Mouse (Mus musculus): ENCODE measurements around the gene Gm20422. TPM values are rescaled to one million over a fixed set of nuclear protein-coding genes. Genes with fewer than 3 reads are reported as not detected.

Gm20422 gene
- not detected for polyA plus RNA-seq (2014; fragmentation: Illumina TruSeq; extraction: RNeasy Lipid Tissue Mini Kit (QIAGEN cat#74804); ENCODE audit: insufficient read depth, low read depth, low replicate concordance)

GRCm38 (mm10) chr8:69774503-69775148 lies at the start of gene Gm20422:
Gene Gm20422 (minus strand): TSS chr8:69774886.

GRCm38 (mm10) chr8:69822386-69823191 lies 47.9 kb upstream of the Gm20422 start, which contains the start of gene Lpar2:
Gene Lpar2 (plus strand): TSS chr8:69822429.

GRCm38 (mm10) chr8:69808094-69808863 lies 33.6 kb upstream of the Gm20422 start, which contains the start of gene Gmip:
Gene Gmip (plus strand): TSS chr8:69808679.

GRCm38 (mm10) chr8:69790773-69791367 lies 16.2 kb upstream of the Gm20422 start, which contains the start of the genes Atp13a1 and Zfp866:
Gene Atp13a1 (plus strand): TSS chr8:69791163.
Gene Zfp866 (minus strand): TSS chr8:69791178.

GRCm38 (mm10) chr8:69749544-69750454 lies 24.9 kb downstream of the Gm20422 start, which contains the start of gene Zfp963:
Gene Zfp963 (minus strand): TSS chr8:69749970.

GRCm38 (mm10) chr8:69710624-69711023 lies 64.1 kb downstream of the Gm20422 start, which contains the start of gene Zfp869:
Gene Zfp869 (minus strand): TSS chr8:69710724.

Other genes with a start within 250 kb of the Gm20422 start
- gene Zfp868, start 149.3 kb downstream of the Gm20422 start, polyA plus RNA-seq (2014; fragmentation: Illumina TruSeq; extraction: RNeasy Lipid Tissue Mini Kit (QIAGEN cat#74804); ENCODE audit: insufficient read depth, low read depth, low replicate concordance) = 8.6 TPM
- 1.1 TPM for gene Zfp964, start 120.4 kb downstream of the Gm20422 start, polyA plus RNA-seq (2014; fragmentation: Illumina TruSeq; extraction: RNeasy Lipid Tissue Mini Kit (QIAGEN cat#74804); ENCODE audit: insufficient read depth, low read depth, low replicate concordance)
- 14.2 TPM for gene Zfp869, start 64.2 kb downstream of the Gm20422 start, polyA plus RNA-seq (2014; fragmentation: Illumina TruSeq; extraction: RNeasy Lipid Tissue Mini Kit (QIAGEN cat#74804); ENCODE audit: insufficient read depth, low read depth, low replicate concordance)
- 4.0 TPM for gene Zfp963, start 24.9 kb downstream of the Gm20422 start, polyA plus RNA-seq (2014; fragmentation: Illumina TruSeq; extraction: RNeasy Lipid Tissue Mini Kit (QIAGEN cat#74804); ENCODE audit: insufficient read depth, low read depth, low replicate concordance)
- 13.8 TPM for gene Atp13a1, start 16.3 kb upstream of the Gm20422 start, polyA plus RNA-seq (2014; fragmentation: Illumina TruSeq; extraction: RNeasy Lipid Tissue Mini Kit (QIAGEN cat#74804); ENCODE audit: insufficient read depth, low read depth, low replicate concordance)
- 11.1 TPM for gene Zfp866, start 16.3 kb upstream of the Gm20422 start, polyA plus RNA-seq (2014; fragmentation: Illumina TruSeq; extraction: RNeasy Lipid Tissue Mini Kit (QIAGEN cat#74804); ENCODE audit: insufficient read depth, low read depth, low replicate concordance)
- gene Gmip, start 33.8 kb upstream of the Gm20422 start, polyA plus RNA-seq (2014; fragmentation: Illumina TruSeq; extraction: RNeasy Lipid Tissue Mini Kit (QIAGEN cat#74804); ENCODE audit: insufficient read depth, low read depth, low replicate concordance) = 12.9 TPM
- gene Lpar2, start 47.5 kb upstream of the Gm20422 start, polyA plus RNA-seq (2014; fragmentation: Illumina TruSeq; extraction: RNeasy Lipid Tissue Mini Kit (QIAGEN cat#74804); ENCODE audit: insufficient read depth, low read depth, low replicate concordance) = 1.1 TPM
- 2.6 TPM for gene Pbx4, start 57.6 kb upstream of the Gm20422 start, polyA plus RNA-seq (2014; fragmentation: Illumina TruSeq; extraction: RNeasy Lipid Tissue Mini Kit (QIAGEN cat#74804); ENCODE audit: insufficient read depth, low read depth, low replicate concordance)
- 0.38 TPM for gene Cilp2, start 112.8 kb upstream of the Gm20422 start, polyA plus RNA-seq (2014; fragmentation: Illumina TruSeq; extraction: RNeasy Lipid Tissue Mini Kit (QIAGEN cat#74804); ENCODE audit: insufficient read depth, low read depth, low replicate concordance)
- gene Tssk6, start 127.3 kb upstream of the Gm20422 start, polyA plus RNA-seq (2014; fragmentation: Illumina TruSeq; extraction: RNeasy Lipid Tissue Mini Kit (QIAGEN cat#74804); ENCODE audit: insufficient read depth, low read depth, low replicate concordance) = 0.35 TPM
- 137 TPM for gene Ndufa13, start 127.7 kb upstream of the Gm20422 start, polyA plus RNA-seq (2014; fragmentation: Illumina TruSeq; extraction: RNeasy Lipid Tissue Mini Kit (QIAGEN cat#74804); ENCODE audit: insufficient read depth, low read depth, low replicate concordance)
- 2.1 TPM for gene Yjefn3, start 127.8 kb upstream of the Gm20422 start, polyA plus RNA-seq (2014; fragmentation: Illumina TruSeq; extraction: RNeasy Lipid Tissue Mini Kit (QIAGEN cat#74804); ENCODE audit: insufficient read depth, low read depth, low replicate concordance)
- 24.1 TPM for gene Gatad2a, start 221.5 kb upstream of the Gm20422 start, polyA plus RNA-seq (2014; fragmentation: Illumina TruSeq; extraction: RNeasy Lipid Tissue Mini Kit (QIAGEN cat#74804); ENCODE audit: insufficient read depth, low read depth, low replicate concordance)

Data from lung, adult 10 weeks (tissue).